Mouse (Mus musculus) CH12.LX (cell line): ENCODE results near the gene Mettl2. TPM values are rescaled to one million over a fixed set of nuclear protein-coding genes. Genes with fewer than 3 reads are reported as not detected.
A peak's percentile ranks its signal among the peaks of the same experiment; 100 is the strongest.

Experiments
- DNase-seq: peaks from one replicate; pipeline ENCODE4 v3.0.0-alpha.2; 2013; ENCODE audit errors: extremely low read depth
- H3K27ac ChIP-seq: 2 replicates; pipeline ENCODE4 v1.5.1; 2012; ENCODE audit warnings: low read depth, mild to moderate bottlenecking, control low read depth, moderate library complexity; ENCODE audit not compliant: insufficient read depth
- H3K27me3 ChIP-seq: replicated peaks from 2 replicates; pipeline ENCODE3; 2012; ENCODE audit warnings: inconsistent platforms
- H3K36me3 ChIP-seq, 2 experiments: replicated peaks in 1 of 2; 2 replicates each; pipeline versions ENCODE3 to v1.6.1; 2012; ENCODE audit warnings: inconsistent platforms in 1 of 2, low read length in 1 of 2, mild to moderate bottlenecking in 1 of 2, mixed read lengths in 1 of 2, moderate library complexity in 1 of 2; ENCODE audit not compliant: control insufficient read depth in 1 of 2, insufficient read depth in 1 of 2
- H3K4me1 ChIP-seq, 2 experiments: 2 replicates each; pipeline ENCODE4 v1.6.1; 2012; ENCODE audit warnings: inconsistent platforms in 1 of 2, moderate library complexity in 1 of 2; ENCODE audit not compliant: insufficient read depth in 2 of 2, control insufficient read depth in 1 of 2
- H3K4me2 ChIP-seq: 2 replicates; pipeline ENCODE4 v1.6.1; 2012; ENCODE audit warnings: low read depth, mild to moderate bottlenecking, control low read depth; ENCODE audit not compliant: poor library complexity, insufficient read depth, severe bottlenecking
- H3K4me3 ChIP-seq, 3 experiments: fragments of 150-350 bp in 1 of 3; sonication (generic) in 1 of 3; replicated peaks in 1 of 3; 2 replicates each; pipeline versions ENCODE3 to v1.5.1; 2011 to 2012; ENCODE audit warnings: low read depth in 2 of 3, low read length in 2 of 3, mild to moderate bottlenecking in 2 of 3, moderate library complexity in 2 of 3, control low read depth in 1 of 3, improper control_type of control experiment in 1 of 3, inconsistent platforms in 1 of 3, mixed read lengths in 1 of 3; ENCODE audit not compliant: poor library complexity in 1 of 3
- H3K79me2 ChIP-seq: replicated peaks from 2 replicates; pipeline ENCODE4 v1.6.1; 2012; ENCODE audit warnings: mild to moderate bottlenecking, moderate library complexity; ENCODE audit not compliant: control insufficient read depth, poor library complexity, insufficient read depth, severe bottlenecking; ENCODE audit errors: extremely low read depth
- H3K9ac ChIP-seq: 2 replicates; pipeline ENCODE4 v1.6.1; 2012; ENCODE audit warnings: low read depth, mild to moderate bottlenecking, control low read depth, moderate library complexity; ENCODE audit not compliant: insufficient read depth
- H3K9me3 ChIP-seq: replicated peaks from 2 replicates; pipeline ENCODE3; 2012; ENCODE audit warnings: low read length, inconsistent platforms, mixed read lengths
- BHLHE40 ChIP-seq: IDR thresholded peaks from 2 replicates; pipeline ENCODE4 v1.6.1; 2011; ENCODE audit warnings: mild to moderate bottlenecking, low read depth, low read length, improper control_type of control experiment
- CHD1 ChIP-seq: IDR thresholded peaks from 2 replicates; pipeline ENCODE4 v1.6.1; 2012; ENCODE audit warnings: low read depth, low read length, improper control_type of control experiment, inconsistent platforms
- CHD2 ChIP-seq: IDR thresholded peaks from 2 replicates; pipeline ENCODE4 v1.6.1; 2011; ENCODE audit warnings: low read length, improper control_type of control experiment
- E2F4 ChIP-seq: IDR thresholded peaks from 2 replicates; pipeline ENCODE4 v1.6.1; 2011; ENCODE audit warnings: low read depth, low read length, improper control_type of control experiment; ENCODE audit not compliant: insufficient replicate concordance
- ELF1 ChIP-seq: IDR thresholded peaks from 2 replicates; pipeline ENCODE4 v1.6.1; 2014; ENCODE audit warnings: low read depth, mild to moderate bottlenecking, inconsistent platforms, low read length, improper control_type of control experiment
- EP300 ChIP-seq: IDR thresholded peaks from 2 replicates; pipeline ENCODE4 v1.6.1; 2011; ENCODE audit warnings: low read length, improper control_type of control experiment
- GABPA ChIP-seq: IDR thresholded peaks from 2 replicates; pipeline ENCODE4 v1.6.1; 2012; ENCODE audit warnings: low read depth, low read length, improper control_type of control experiment, inconsistent platforms; ENCODE audit not compliant: insufficient replicate concordance
- HCFC1 ChIP-seq: IDR thresholded peaks from 2 replicates; pipeline ENCODE4 v1.6.1; 2012; ENCODE audit warnings: low read depth, mild to moderate bottlenecking, inconsistent platforms, low read length, improper control_type of control experiment
- KAT2A ChIP-seq: IDR thresholded peaks from 2 replicates; pipeline ENCODE4 v1.6.1; 2012; ENCODE audit warnings: low read length, improper control_type of control experiment, inconsistent platforms; ENCODE audit not compliant: insufficient replicate concordance
- MXI1 ChIP-seq: IDR thresholded peaks from 2 replicates; pipeline ENCODE4 v1.6.1; 2011; ENCODE audit warnings: mild to moderate bottlenecking, low read depth, low read length, improper control_type of control experiment
- NELFE ChIP-seq: IDR thresholded peaks from 2 replicates; pipeline ENCODE4 v1.6.1; 2011; ENCODE audit warnings: low read depth, low read length, improper control_type of control experiment
- NRF1 ChIP-seq: IDR thresholded peaks from 2 replicates; pipeline ENCODE4 v1.6.1; 2014; ENCODE audit warnings: low read depth, mild to moderate bottlenecking, inconsistent platforms, low read length, improper control_type of control experiment, moderate library complexity
- PAX5 ChIP-seq: IDR thresholded peaks from 2 replicates; pipeline ENCODE4 v1.6.1; 2012; ENCODE audit warnings: low read length, inconsistent platforms, mixed read lengths
- POLR2AphosphoS2 ChIP-seq: IDR thresholded peaks from 2 replicates; pipeline ENCODE4 v1.6.1; 2011; ENCODE audit warnings: low read depth, low read length, improper control_type of control experiment
- SIN3A ChIP-seq: IDR thresholded peaks from 2 replicates; pipeline ENCODE4 v1.6.1; 2012; ENCODE audit warnings: low read length, improper control_type of control experiment, inconsistent platforms
- SMC3 ChIP-seq: IDR thresholded peaks from 2 replicates; pipeline ENCODE4 v1.6.1; 2011; ENCODE audit warnings: low read depth, low read length, improper control_type of control experiment
- TCF12 ChIP-seq: IDR thresholded peaks from 2 replicates; pipeline ENCODE4 v1.6.1; 2014; ENCODE audit warnings: low read depth, mild to moderate bottlenecking, inconsistent platforms, low read length, improper control_type of control experiment
- UBTF ChIP-seq: IDR thresholded peaks from 2 replicates; pipeline ENCODE4 v1.6.1; 2012; ENCODE audit warnings: low read depth, mild to moderate bottlenecking, inconsistent platforms, low read length, improper control_type of control experiment, moderate library complexity
- ZMIZ1 ChIP-seq: IDR thresholded peaks from 2 replicates; pipeline ENCODE4 v1.6.1; 2012; ENCODE audit warnings: low read depth, mild to moderate bottlenecking, inconsistent platforms, low read length, improper control_type of control experiment
- dilution Hi-C: fragments of 300-500 bp; cut with MboI; formaldehyde crosslinking; loops from 2 replicates; pipeline ENCODE4 v1.14.3; 2020; ENCODE audit warnings: low sequenced_read_pairs; ENCODE audit not compliant: extremely low pct_unique_long_range_greater_than_20kb, extremely low pct_ligation_motif_present
- in situ Hi-C: fragments of 300-500 bp; cut with MboI; formaldehyde crosslinking; loops from 3 replicates; pipeline ENCODE4 v1.14.3; 2019; ENCODE audit warnings: low sequenced_read_pairs, low pct_ligation_motif_present, low pct_unique_long_range_greater_than_20kb, mixed read lengths
- polyA plus RNA-seq: library from polyadenylated mRNA; unstranded; fragments of >175 nt; gene quantifications from 2 replicates; pipeline ENCODE4 v1.2.1, GENCODE M21; 2012; ENCODE audit warnings: low read depth; ENCODE audit not compliant: insufficient read length
- total RNA-seq, 2 experiments: library from RNA; depleted of rRNA; stranded (reverse); fragments of 300-350 nt in 1 of 2; fragments of >200 nt in 1 of 2; gene quantifications; 2 replicates each; pipeline ENCODE4 v1.2.3; 2012 to 2014

Mettl2 gene
- total and polyA plus RNA-seq, 3 experiments, result 58.4 to 112 (median 102) TPM

- TF ChIP-seq PAX5 (no peak), GABPA (no peak), NRF1 (peak; percentile 55; the same call in 1 of the 2 replicates), EP300 (no peak), HCFC1 (peak; percentile 56; the same call in 1 of the 2 replicates), NELFE (peak; percentile 90), KAT2A (0 out of 2 replicates have a peak, but pooled peaks have one; percentile 8), MXI1 (peak; percentile 62), POLR2AphosphoS2 (no peak), BHLHE40 (peak; percentile 40), ZMIZ1 (peak; percentile 82; the same call in 1 of the 2 replicates), TCF12 (peak; percentile 90), CHD2 (peak; percentile 96), UBTF (peak; percentile 84; the same call in 1 of the 2 replicates), E2F4 (no peak)
Measured at GRCm38 (mm10) chr11:105181126-105181637, 55.0 kb downstream of the Mettl2 start (continued).

DNA sequence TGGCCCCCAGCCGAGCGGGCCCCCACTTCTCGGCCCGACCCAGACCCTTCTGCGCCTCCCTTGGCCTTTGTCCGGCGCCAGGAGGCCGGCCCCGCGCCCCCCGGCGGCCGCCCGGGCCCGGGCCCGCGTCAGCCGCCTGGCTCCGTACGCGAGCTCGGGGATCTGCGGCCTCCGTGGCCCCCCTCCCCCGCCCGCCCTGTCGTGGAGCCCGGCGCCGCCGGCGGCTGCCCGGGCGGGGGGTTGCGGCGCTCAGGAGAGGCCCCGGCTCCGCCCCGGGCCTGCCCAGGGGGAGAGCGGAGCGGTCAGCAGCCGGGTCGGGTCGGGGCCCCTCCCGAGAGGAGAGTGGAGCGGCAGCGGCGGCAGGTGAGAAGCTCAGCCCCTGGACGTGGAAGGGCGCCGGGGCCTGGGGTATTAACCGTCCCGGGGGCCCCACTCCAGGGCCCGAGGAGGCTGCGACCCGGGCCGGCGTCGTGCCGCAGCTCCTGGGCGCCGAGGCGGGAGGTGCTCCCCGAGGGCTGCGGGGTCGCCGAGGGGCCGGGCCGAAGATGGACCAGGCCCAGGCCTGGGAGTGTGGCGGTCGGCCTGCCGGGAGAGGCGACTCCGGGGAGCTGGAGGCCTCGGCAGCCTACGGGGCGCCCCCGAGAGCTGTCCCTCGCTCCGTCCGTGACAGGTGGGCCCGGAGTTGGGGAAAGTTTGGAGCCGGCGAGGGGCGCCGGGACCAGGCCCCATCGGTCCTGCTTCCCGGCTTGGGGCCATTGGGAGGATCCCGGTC is 55.6 kb downstream of the Mettl2 start:
- no peaks in the 10 kb centered on the region for H3K27me3 ChIP-seq
- H3K4me3 ChIP-seq, result peak overlapping the region; percentile 94 to 99 (median 97)
- peaks cover 0 to 46% of the 10 kb centered on the region in 2 experiments; a peak in 3 of 4 replicates for H3K4me1 ChIP-seq
- H3K9ac ChIP-seq, result peak overlapping the region; percentile 100
- H3K79me2 ChIP-seq, result peaks cover 56% of the 10 kb centered on the region
- H3K36me3 ChIP-seq, result peaks cover 16 to 36% of the 10 kb centered on the region in 2 experiments
- in situ Hi-C loops (no loop called here), dilution Hi-C loops (no loop called here)
- peak overlapping the region; percentile 57 for H3K27ac ChIP-seq
- H3K9me3 ChIP-seq, result no peaks in the 10 kb centered on the region
- TF ChIP-seq CHD1 (0 out of 2 replicates have a peak, but pooled peaks have one; percentile 8), ELF1 (no peak), SIN3A (no peak; the same call in 1 of the 2 replicates), POLR2AphosphoS2 (no peak), TCF12 (peak; percentile 46; the same call in 1 of the 2 replicates), UBTF (peak; percentile 99), SMC3 (no peak)
- no peak for DNase-seq
- peak overlapping the region; percentile 93 for H3K4me2 ChIP-seq
